Mouse (Mus musculus) frontal cortex, postnatal 25 days (tissue): ENCODE measurements around the gene Mef2d.
"Not testable (repeated sequence)": the region's sequence is repeated elsewhere in the genome, so short reads cannot be mapped to it uniquely, and the experiment has no call there.

Experiments used
- DNase-seq, 2 experiments: peaks; one replicate each; pipeline ENCODE4 v3.0.0; 2022; ENCODE audit warnings: low spot score in 2 of 2

The Mef2d gene

DNA sequence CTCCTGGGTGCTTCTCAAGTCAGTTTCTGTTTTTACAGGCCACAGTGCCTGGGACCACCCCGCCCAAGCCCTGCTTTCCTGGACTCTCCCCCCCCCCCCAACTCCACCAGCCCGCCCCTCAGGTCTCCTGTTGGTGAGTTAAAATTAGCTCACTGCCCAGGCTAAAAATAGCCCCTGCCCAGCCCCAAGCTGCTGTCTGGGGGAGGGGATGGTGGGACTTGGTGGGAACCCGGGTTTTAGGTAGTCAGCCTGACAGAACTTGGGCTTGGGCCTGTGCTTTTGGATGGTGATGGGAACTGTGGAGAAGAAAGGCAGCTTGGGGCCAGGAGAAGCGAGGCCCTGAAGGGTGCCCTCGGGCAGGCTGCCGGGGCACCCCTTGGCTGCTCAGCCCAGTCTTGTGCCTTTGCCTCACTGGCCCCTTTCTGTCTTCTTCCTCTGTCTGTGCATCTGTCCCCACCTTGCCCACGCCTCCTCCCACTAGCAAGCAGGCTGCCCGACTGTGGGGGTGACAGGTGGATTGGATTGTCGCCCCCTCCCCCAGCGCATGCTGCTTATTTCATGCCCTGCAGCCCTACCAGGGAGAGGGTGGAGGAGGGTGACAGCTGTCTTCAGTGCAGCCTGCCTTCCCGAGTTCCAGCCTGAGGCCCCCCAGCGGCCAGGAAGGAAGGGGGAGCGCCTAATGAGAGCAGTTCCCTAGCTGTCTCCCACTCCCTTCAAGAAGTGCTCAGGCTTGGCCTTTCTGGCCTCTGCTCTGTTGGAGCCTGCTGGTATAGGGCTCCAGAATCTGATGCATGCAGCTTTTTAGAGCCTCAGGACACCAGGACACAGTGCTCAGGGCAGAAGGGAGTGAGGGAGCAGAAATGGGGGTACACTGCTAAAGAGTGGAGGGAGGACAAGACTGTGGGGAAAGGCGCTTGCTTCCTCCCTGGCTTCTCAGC, 8.2 kb downstream of the Mef2d start:
- peak; percentile 49 to 67 for DNase-seq

DNA sequence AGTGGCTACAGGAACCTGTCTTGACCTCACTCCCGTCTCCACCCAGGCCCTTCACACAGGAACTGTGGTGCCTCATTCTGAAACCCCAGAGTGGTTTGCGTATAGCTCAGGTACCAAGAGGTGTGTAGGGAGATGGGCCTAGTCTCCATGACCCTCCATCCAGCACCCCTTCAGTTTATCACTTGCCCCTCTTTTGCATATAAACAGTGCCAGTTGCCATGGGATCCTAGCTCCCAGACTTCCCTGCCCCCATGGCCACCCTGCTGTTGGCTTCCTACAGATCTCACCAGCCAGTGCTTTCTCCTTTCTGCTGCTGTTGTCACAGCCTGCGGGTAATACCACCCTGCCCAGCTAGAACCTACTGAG, 8.8 kb downstream of the Mef2d start:
- DNase-seq: no peak

DNA sequence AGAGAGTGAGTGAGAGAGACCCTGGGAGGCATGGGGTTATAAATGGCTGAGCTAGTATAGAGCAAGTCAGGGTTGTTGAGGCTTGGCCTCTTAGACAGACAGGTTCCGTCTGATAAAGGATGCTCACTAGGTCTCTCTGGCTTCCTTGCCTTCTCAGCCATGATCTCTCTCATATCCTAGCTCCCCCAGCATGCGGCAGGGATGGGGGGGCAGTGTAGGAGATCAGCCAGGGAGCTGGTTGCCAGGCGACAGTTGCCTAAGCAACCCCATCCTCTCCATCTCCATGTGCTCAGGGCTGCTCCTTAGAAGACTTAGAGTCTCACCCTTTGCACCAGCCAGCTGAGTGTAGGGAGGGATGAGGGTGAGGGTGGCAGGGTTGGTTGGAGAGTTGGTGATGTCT, 9.9 kb downstream of the Mef2d start:
- DNase-seq: peak; percentile 70 to 80

DNA sequence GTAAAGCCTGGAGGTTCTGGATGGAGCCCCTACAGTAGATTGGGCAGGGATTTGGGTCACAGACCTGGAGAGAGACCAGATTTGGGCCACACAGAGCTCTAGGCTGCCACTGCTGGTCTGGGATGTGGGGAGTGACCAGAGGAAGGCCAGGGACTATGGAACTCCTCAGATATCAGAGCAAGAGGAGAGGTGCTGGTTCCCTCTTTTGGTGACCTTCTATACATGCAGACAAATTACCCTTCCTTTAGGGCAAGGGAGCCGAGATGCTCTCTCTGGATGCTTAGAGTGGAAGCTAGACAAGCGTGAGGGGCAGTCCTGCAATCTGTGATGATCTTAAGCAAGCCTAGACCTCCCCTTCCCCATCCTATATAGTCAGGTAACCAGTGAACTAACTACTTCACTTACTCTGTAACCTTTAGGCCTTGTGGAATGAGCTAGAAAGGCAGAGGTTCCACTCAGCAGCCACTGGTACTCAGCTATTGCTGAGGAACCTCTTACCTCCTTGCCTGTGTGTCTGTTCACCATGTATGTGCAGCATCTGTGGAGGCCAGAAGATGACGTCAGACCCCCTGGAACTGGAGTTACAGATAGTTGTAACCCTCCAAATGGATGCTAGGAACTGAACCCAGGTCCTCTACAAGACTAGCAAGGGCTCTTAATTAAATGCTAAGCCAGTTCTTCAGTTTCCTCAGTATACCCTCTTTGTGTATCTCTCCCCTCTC, 11.3 kb downstream of the Mef2d start:
- DNase-seq: no peak

DNA sequence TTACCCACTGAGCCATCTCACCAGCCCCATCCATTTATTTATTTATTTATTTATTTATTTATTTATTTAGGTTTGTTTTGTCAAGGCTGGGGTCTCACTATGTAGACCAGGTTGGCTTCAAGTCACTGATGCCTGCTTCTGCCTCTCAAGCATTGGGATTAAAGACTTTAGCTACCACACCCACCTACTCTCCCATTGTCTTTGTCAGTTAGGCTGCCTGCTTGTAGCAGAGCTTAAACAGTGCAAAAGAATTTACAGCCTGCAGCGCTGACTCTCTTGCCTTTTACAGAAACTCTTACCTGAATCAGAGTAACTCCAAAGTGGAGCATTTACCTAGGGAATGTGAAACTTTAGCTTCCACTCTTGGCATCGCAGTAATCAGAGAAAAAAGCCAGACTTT, 12.1 kb downstream of the Mef2d start:
- no peak for DNase-seq

DNA sequence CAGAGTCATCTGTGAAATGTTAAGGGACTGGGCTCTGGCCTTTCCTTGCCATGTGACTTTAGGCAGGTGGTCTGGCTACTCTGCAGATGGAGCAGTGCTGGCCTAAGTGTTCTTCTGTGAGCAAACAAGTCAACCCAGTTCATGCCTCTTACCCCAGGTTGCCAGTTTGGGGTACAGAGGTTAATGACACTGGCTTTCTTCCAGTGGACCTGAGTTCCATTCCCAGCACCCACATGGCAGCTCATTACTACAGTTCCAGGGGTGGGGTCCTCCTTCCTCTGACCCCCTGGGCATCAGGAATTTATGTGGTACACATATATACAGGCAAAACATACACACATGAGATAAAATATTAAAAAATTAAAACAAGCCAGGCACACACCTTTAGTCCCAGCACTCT, 14.6 kb downstream of the Mef2d start:
- DNase-seq: no peak

DNA sequence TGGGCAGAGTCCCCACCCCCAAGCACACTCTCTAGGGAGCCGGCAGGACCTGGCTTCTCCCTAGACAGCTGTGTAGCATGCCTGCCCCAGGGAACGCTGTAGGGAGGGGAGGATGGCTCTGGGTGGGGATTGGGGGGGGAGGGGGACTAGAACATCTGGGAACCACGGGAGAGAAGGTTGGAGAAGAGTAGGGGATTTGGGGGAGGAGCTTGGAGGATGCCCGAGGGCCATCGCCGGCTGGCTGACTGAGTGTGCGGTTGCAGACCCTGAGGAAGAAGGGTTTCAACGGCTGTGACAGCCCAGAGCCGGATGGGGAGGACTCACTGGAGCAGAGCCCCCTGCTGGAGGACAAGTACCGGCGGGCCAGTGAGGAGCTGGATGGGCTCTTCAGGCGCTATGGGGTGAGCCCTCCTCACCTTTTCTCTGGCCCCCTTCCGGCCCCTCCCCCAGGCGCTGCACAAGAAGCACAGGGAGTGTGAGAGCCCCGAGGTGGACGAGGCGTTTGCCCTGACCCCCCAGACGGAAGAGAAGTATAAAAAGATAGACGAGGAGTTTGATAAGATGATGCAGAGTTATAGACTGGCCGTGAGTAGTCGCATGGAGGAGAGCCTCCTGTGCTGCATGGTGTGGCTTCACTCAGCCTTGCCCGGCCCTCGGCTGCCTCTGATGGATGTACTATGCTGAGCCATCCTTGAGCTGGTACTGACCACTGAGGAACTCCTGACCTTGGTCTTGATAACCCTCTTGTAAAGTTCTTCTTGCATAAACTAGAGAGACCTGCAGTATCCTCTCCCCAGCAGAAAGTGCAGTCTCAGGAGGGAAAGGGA, 15.8 kb downstream of the Mef2d start:
- no peak for DNase-seq

DNA sequence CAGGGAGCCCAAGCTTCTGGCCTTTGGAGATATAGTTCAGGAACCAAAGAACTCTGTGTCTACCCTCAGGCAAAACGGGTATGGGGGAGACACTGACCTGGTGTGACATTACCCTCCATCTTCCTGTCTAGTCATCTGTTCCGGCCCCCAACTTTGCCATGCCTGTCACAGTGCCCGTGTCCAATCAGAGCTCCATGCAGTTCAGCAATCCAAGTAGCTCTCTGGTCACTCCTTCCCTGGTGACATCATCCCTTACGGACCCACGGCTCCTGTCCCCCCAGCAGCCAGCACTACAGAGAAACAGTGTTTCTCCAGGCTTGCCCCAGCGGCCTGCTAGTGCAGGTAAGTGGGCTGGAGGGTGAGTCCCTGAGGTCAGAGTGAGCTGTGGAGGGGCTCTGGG, 16.8 kb downstream of the Mef2d start:
- no peak for DNase-seq

DNA sequence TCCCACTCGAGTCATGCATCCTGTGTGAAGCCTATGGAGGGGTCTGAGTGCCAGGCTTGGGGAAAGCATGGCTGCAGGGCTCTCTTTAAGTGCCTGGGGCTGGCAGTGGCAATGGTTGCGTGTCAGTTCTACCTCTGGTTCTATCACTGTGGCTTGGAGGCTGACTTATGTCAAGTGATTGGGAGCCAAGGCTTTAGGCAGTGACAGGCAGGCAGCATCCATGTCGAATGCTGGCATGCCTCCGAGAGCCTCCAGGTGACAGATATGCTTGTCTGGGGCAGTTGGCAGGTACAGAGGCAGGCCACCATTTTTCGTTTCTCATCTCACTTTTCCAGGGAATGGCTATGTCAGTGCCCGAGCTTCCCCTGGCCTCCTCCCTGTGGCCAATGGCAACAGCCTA, 18.7 kb downstream of the Mef2d start:
- no peak for DNase-seq

DNA sequence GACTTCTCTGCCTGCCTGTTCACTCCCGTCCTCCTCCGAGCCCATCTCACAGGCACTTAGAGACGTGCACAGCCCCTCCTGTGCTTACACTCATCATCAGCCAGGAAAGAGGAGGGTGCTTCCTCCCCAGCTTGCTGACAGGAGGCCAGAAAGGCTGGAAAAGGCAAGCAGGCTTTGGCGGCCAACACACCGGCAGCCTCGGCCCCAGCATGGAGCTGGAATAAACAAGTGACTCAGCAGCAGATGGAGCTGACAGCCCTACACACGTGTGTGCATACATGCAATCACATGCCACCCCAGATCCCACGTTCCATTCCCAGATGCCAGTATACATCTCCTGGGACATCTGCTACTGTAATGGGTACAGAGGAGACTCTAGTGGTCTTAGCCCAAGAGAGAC, 20.1 kb downstream of the Mef2d start:
- DNase-seq: no peak

DNA sequence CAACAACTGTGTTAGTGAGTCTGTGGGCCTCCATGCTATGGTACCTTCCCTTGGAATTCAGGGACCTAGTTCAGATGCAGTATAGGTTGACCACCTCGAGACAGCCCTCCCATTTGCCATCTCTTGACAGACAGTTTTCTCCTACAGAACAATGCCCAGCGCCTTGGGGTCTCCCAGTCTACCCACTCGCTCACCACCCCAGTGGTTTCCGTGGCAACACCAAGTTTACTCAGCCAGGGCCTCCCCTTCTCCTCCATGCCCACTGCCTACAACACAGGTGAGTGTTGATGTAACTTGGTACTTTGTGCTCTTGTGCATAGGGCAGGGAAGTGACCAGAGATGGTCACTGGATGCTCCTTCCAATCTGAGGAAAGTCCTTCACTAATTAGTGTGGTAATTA, 20.6 kb downstream of the Mef2d start:
- DNase-seq: no peak

DNA sequence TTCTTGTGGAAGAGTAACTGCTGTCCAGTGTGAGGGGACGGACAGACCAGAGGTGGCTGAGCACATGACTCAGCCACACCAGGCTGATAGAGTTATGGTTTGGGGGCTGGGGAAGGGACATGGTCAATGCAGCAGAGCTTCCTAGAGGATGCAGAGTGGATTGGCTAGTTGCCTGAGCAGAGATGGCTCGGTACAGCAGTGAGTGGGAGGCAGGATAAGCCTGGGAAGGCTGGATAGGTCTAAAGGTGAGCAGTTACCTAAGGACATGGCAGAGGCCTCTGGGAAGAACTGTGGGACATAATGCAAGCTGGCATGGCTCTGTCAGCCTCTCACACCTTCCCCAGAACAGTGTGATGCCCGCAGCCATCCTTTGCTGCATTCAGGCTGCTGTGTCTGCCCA, 21.7 kb downstream of the Mef2d start:
- DNase-seq: no peak

DNA sequence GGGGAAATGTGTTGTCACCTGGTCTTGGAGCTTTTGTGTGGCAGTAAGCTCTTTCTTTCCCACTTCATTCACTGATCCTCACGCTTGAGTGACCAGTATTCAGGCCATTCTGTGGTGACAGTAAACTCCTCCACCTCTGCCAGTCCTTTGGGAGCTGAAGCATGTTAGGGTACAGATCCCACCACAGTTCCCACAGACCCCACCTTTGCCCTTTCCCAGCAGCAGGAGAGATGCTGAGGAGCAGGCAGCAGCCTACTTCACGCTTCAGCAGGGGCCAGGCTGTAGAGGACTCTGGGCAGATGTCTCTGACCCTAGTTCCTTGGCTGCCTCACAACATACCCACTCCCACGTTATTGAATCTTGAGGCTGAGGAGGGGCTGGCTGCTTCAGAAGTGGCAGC, 22.1 kb downstream of the Mef2d start:
- no peak for DNase-seq

DNA sequence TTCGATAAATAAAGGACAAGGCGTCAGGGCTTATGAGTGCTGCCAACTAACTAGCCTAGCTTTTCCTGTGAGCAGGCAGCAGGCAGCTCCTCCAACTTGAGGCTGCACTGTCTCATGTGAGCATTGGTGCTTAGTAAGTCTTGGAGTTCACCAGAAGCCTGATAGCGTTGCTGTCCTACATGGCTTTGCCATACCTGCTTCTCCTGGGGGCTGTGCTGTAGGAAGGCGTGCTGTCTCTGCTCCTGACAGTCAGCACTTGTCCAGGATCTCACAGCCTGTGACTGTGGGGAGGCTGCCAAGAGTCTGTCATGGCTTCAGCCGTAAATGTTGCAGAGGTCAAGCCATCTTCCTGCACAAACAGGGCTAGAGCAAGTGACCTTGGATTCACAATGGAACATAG, 23.9 kb downstream of the Mef2d start:
- no peak for DNase-seq

DNA sequence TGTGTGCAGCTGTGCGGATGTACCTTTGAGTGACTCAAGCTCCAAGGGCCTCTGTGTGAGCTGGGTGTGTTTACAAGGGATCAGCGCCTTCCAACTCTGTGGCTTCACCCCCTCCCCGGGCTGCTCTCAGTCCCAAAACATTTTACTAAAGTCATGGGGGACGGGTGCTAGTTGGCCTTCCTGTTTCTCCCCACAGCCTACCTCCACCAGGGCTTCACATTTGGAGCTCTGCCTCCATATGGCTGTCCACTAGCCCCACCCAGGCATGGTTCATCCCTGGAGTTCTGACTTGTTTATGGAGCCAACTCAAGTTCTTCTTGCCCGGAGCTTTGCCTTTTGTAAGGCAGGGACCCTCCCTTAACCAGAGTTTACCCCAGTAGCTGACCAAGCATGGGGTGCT, 28.2 kb downstream of the Mef2d start:
- DNase-seq: no peak

DNA sequence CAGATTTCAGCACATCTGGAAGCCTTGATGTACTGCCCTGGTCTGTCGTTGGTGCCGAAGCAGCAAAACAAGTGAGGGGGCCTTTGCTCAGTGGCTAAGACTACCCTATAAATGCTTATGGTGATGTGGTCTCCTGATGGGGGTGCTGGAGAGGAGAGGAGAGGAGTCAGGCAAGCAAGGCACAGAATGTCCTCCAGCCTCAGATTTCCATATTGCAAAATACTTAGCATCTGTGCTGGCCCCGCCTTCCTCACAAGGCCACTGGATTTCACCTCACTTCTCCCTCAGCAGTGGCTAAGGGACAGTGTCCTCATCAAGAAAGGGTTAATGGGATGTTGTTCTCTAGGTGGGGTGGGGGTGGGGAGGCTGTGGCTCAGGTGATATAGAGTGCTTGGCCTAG, 30.3 kb downstream of the Mef2d start:
- DNase-seq: no peak

DNA sequence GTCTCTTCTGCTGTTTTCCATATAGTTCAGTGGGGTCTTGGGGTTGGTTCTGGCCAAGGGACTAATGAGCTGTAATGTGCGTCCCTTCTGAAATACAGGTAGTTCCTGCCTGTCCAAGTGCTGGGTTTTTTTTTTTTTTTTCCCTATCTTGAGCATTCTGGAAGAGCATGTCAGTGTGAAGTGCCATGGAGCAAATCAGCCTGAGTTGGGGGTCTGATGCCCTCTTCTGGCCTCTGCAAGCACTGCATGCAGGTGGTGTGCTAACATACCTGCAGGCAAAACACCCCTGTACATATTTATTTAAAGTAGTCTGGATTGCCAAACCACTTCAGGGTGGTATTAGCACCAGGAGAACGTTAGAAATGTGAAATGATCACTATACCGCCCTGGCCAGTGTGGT, 31.2 kb downstream of the Mef2d start:
- peak in 1 of 2 experiments; percentile 53 for DNase-seq

DNA sequence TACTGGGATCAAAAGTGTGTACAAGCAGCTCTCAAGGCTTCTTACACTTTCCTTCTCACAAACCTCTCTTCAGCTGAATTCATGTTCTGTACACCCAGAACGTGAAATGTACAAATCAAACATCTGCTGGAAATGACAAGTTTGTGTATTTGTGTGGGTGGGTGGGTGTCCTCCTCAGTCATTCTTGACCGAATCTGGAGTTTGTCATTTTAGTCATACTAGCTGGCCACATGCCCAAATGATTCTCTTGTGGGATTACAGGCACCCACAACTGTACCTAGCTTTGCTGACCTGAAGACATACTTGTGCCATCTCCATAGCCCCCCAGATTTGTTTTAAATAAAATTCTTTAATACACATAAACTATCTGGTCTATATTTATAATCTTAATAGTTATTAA, 32.7 kb downstream of the Mef2d start:
- DNase-seq: no peak

DNA sequence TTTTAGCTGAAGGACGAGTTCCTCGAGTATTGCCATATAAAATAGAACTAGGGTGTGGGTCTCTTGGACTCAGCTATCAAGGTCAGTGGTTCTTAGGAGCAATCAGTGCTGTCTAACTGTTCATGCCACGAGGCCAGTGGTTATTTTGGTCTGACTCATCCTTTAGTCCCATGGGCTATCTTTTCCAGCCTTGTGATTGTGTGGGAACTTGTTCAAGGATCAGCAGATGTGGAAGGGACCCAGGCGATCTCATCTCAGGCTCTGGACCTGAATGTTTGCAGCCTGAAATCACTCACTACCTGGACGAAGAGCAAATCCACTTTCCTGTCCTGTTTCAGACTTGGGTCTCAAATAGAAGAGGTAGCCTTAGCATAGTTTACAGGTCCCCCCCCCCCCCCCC, 34.9 kb downstream of the Mef2d start:
- no peak for DNase-seq

DNA sequence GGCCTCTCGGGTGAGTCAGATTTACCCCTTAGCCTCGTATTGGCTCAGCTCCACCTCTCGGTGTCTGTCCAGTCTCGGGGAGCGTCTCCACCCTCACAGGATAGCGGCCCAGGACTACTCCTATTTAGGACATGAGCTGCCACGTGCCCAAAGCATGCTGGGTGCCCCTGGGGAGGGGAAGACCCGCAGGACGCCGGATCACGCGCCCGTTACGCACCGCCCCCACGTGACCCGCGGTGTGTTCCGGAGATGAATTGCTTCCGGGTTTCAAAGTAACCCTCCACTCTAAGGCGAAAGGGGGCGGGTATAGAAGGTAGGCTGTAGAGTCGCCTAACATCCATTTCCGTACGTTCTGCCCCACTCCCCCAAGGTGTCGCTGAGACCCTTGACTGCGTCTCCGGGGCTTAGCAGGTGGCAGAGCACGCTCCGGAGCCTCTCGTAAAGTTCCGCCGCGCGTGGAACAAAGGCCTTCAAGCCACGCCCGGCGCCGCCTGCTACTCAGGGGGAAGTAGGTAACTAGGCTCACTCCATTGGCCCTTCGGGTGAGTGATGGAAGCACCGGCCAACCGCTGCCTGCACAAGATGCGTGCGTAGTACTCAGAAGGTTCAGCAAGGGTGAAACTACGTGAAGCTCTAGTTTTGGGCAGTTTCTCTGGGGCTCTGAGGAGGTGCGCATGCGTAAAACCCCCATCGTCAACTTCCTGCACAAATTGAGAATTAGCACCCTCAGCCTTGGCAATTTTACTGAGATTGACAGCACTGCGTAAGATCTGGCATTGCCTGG, 35.6 kb downstream of the Mef2d start:
- peak; percentile 99 to 100 for DNase-seq

DNA sequence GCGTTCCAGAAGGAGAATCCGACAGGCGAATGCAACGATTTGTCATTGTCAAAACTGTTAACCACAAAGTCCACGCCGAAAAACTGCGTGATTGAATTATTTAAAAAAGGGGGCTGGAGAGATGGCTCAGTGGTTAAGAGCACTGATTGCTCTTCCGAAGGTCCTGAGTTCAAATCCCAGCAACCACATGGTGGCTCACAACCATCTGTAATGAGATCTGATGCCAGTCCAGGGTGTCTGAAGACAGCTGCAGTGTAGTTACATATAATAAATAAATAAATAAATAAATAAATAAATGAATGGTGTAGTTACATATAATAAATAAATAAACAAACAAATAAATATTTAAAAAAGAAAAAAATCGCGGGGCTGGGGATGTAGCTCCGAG, 36.2 kb downstream of the Mef2d start:
- not testable (repeated sequence) for DNase-seq

DNA sequence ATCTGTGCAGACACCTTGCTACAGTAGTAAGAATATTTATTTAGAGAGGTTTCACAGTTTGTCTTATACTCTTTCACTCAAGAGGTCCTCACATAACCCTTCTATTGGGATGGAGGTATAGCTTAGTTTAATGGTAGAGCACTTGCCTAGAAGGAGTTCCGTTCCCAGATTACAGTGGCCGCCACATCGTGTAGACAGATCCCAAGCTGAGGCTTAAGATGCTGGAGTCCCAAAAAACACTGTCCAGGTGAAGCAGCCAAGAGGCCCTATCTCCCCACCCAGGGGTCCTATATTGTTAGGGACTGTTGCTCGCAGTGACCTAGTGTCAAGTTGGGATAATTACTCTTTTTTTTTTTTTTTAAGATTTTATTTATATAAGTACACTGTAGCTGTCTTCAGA, 36.8 kb downstream of the Mef2d start:
- no peak for DNase-seq
